17 mouse cellular contexts compared by ENCODE assay signal in genomic region chr11:118807511-118807910, GRCm38 (mm10).
DNase-seq lines count a peak whose midpoint lies in the region; ATAC-seq and TF ChIP-seq lines count a peak whose summit lies in the region.
"Had no signal": no experiment of that assay in that cellular context is flagged by ENCODE, and none has a peak within 500 bp of the region (broad histone marks: within the 10 kb centered on the region; RNA-seq: fewer than 3 reads in every experiment).

No protein-coding gene starts in this region.

- no peaks in the 10 kb centered on the region for H3K27me3 ChIP-seq in hindbrain, embryonic 15.5 days
- H3K27me3 ChIP-seq in neural tube, embryonic 13.5 days, result no peaks in the 10 kb centered on the region
- H3K27me3 ChIP-seq: midbrain, embryonic 15.5 days had no signal

- DNase-seq in layer of hippocampus, adult 2 months (ENCODE audit: low spot score in 2 of 2), result no peak
- no peak for DNase-seq in layer of hippocampus, adult 18-20 months (ENCODE audit: low spot score in 2 of 2)
- peak; percentile 35 for DNase-seq in embryo, embryonic 10.5 days (ENCODE audit: low spot score)
- no peak for DNase-seq in thymus, postnatal 25 days
- DNase-seq in heart, postnatal 10 days, result no peak
- DNase-seq: adrenal gland, postnatal 25 days; cerebellum, adult 18-20 months; heart, adult 2 months; kidney, adult 8-10 months had no signal

- WGBS in hindbrain, embryonic 15.5 days, result 55% methylated on average over 15 of the region's 15 CpGs
- 52% methylated on average over 15 of the region's 15 CpGs for WGBS in neural tube, embryonic 13.5 days

- peak; percentile 35; the same call in 1 of the 2 replicates for ATAC-seq in hindbrain, embryonic 15.5 days (ENCODE audit: low FRiP score, low read depth)
- peak; percentile 21; the same call in 1 of the 2 replicates for ATAC-seq in neural tube, embryonic 13.5 days (ENCODE audit: low read depth)
- ATAC-seq: activated CD4-positive, CD25-positive, alpha-beta regulatory T cell, adult 4 months; forebrain, embryonic 16.5 days; midbrain, embryonic 15.5 days; Patski had no signal

- intact Hi-C loops in heart, postnatal 10 days (cut with DNase I), result no loop called here

- H3K4me3 ChIP-seq in layer of hippocampus, adult 2 months, result no peak overlapping the region
- H3K4me3 ChIP-seq in hindbrain, embryonic 15.5 days, result no peak overlapping the region
- H3K4me3 ChIP-seq in neural tube, embryonic 13.5 days, result no peak overlapping the region
- H3K4me3 ChIP-seq: heart, adult 2 months; lung, embryonic 15.5 days; midbrain, embryonic 15.5 days had no signal

- H3K9me3 ChIP-seq in hindbrain, embryonic 15.5 days, result no peaks in the 10 kb centered on the region
- no peaks in the 10 kb centered on the region for H3K9me3 ChIP-seq in neural tube, embryonic 13.5 days
- H3K9me3 ChIP-seq: lung, embryonic 15.5 days; midbrain, embryonic 15.5 days had no signal

- H3K27ac ChIP-seq in layer of hippocampus, adult 2 months, result peak overlapping the region; percentile 65
- H3K27ac ChIP-seq in hindbrain, embryonic 15.5 days (replicated peaks), result peak overlapping the region; percentile 58
- peak overlapping the region; percentile 67 for H3K27ac ChIP-seq in neural tube, embryonic 13.5 days (replicated peaks)
- H3K27ac ChIP-seq: heart, adult 2 months; lung, embryonic 15.5 days; midbrain, embryonic 15.5 days had no signal

- H3K36me3 ChIP-seq in hindbrain, embryonic 15.5 days, result no peaks in the 10 kb centered on the region
- H3K36me3 ChIP-seq in neural tube, embryonic 13.5 days, result peaks cover 3% of the 10 kb centered on the region; the same call in 1 of the 2 replicates
- H3K36me3 ChIP-seq: lung, embryonic 15.5 days; midbrain, embryonic 15.5 days had no signal

- H3K4me1 ChIP-seq in hindbrain, embryonic 15.5 days (replicated peaks), result peaks cover 26% of the 10 kb centered on the region
- H3K4me1 ChIP-seq in neural tube, embryonic 13.5 days (replicated peaks), result peaks cover 52% of the 10 kb centered on the region
- H3K4me1 ChIP-seq: lung, embryonic 15.5 days; midbrain, embryonic 15.5 days had no signal

- H3K4me2 ChIP-seq in hindbrain, embryonic 15.5 days, result no peak overlapping the region
- no peak overlapping the region for H3K4me2 ChIP-seq in neural tube, embryonic 13.5 days
- H3K4me2 ChIP-seq: liver, embryonic 11.5 days; lung, embryonic 15.5 days; midbrain, embryonic 15.5 days had no signal

- no peak overlapping the region for H3K9ac ChIP-seq in hindbrain, embryonic 15.5 days
- 0 out of 2 replicates have a peak overlapping the region, but pooled peaks have one; percentile 26 for H3K9ac ChIP-seq in neural tube, embryonic 13.5 days
- H3K9ac ChIP-seq: lung, embryonic 15.5 days; midbrain, embryonic 15.5 days had no signal

- no peak for TF ChIP-seq CTCF in layer of hippocampus, adult 2 months (conservative IDR thresholded peaks at IDR 0.05)
